8 mouse cellular contexts compared by ENCODE assay signal in genomic region chr1:193449394-193450103, GRCm38 (mm10).
DNase-seq lines count a peak whose midpoint lies in the region; ATAC-seq and TF ChIP-seq lines count a peak whose summit lies in the region.

No protein-coding gene starts in this region.

- WGBS in embryonic facial prominence, embryonic 10.5 days = 18% methylated on average over 7 of the region's 7 CpGs
- WGBS in heart, embryonic 14.5 days = 5% methylated on average over 7 of the region's 7 CpGs
- WGBS in kidney, embryonic 16.5 days = 10% methylated on average over 7 of the region's 7 CpGs
- 5% methylated on average over 7 of the region's 7 CpGs for WGBS in lung, adult 2 months

- H3K9ac ChIP-seq in heart, embryonic 14.5 days (ENCODE audit: low read length) = peak overlapping the region; percentile 27; the same call in 1 of the 2 replicates
- H3K9ac ChIP-seq in kidney, embryonic 16.5 days (replicated peaks; ENCODE audit: low read length) = peak overlapping the region; percentile 36; the same call in 1 of the 2 replicates

- H3K36me3 ChIP-seq in embryonic facial prominence, embryonic 10.5 days (replicated peaks) = no peaks in the 10 kb centered on the region
- H3K36me3 ChIP-seq in heart, embryonic 14.5 days (ENCODE audit: control insufficient read depth, insufficient read depth, low read length) = no peaks in the 10 kb centered on the region
- H3K36me3 ChIP-seq in kidney, embryonic 16.5 days (ENCODE audit: insufficient read depth, low read length) = no peaks in the 10 kb centered on the region

- peak overlapping the region; percentile 86 for H3K27ac ChIP-seq in embryonic facial prominence, embryonic 10.5 days (replicated peaks)
- H3K27ac ChIP-seq in heart, embryonic 14.5 days (replicated peaks in 1 of 2; ENCODE audit: control insufficient read depth in 1 of 2, insufficient read depth in 1 of 2, low read depth in 2 of 2, low read length in 2 of 2) = peak overlapping the region; percentile 70 to 84
- peak overlapping the region; percentile 80 for H3K27ac ChIP-seq in kidney, embryonic 16.5 days (ENCODE audit: low read length)

- TF ChIP-seq POLR2A in lung, adult 2 months (IDR thresholded peaks at IDR 0.05; ENCODE audit: borderline replicate concordance, extremely low read depth, low read depth, low read length) = no peak

- peaks cover 24% of the 10 kb centered on the region for H3K4me1 ChIP-seq in embryonic facial prominence, embryonic 10.5 days
- H3K4me1 ChIP-seq in heart, embryonic 14.5 days (ENCODE audit: control insufficient read depth in 2 of 2, insufficient read depth in 2 of 2, low read length in 2 of 2) = peaks cover 26 to 33% of the 10 kb centered on the region in 2 experiments
- peaks cover 16% of the 10 kb centered on the region for H3K4me1 ChIP-seq in kidney, embryonic 16.5 days (ENCODE audit: insufficient read depth, low read length)
- peaks cover 7% of the 10 kb centered on the region; the same call in 1 of the 2 replicates for H3K4me1 ChIP-seq in lung, adult 2 months (ENCODE audit: control insufficient read depth, insufficient read depth, low read length)

- H3K4me2 ChIP-seq in heart, embryonic 14.5 days (ENCODE audit: low read length) = peak overlapping the region; percentile 31; the same call in 1 of the 2 replicates
- H3K4me2 ChIP-seq in kidney, embryonic 16.5 days (replicated peaks; ENCODE audit: low read depth, low read length) = no peak overlapping the region

- peak; percentile 78 for ATAC-seq in heart, embryonic 14.5 days (ENCODE audit: insufficient number of reproducible peaks, insufficient read depth, low FRiP score, low read depth)
- ATAC-seq in kidney, embryonic 16.5 days (ENCODE audit: low FRiP score, low TSS enrichment) = peak; percentile 79

- no peak overlapping the region for H3K4me3 ChIP-seq in embryonic facial prominence, embryonic 10.5 days
- H3K4me3 ChIP-seq in heart, embryonic 14.5 days (ENCODE audit: control insufficient read depth in 1 of 2, insufficient read depth in 1 of 2, low read depth in 1 of 2, low read length in 2 of 2) = no peak overlapping the region
- H3K4me3 ChIP-seq in kidney, embryonic 16.5 days (ENCODE audit: low read length) = no peak overlapping the region
- H3K4me3 ChIP-seq in lung, adult 2 months (replicated peaks; ENCODE audit: extremely low read depth, low read depth, low read length) = no peak overlapping the region

- TF ChIP-seq CTCF in lung, adult 2 months (IDR thresholded peaks at IDR 0.05; ENCODE audit: insufficient read depth, low read length) = 0 out of 2 replicates have a peak, but pooled peaks have one; percentile 33

- no peaks in the 10 kb centered on the region for H3K9me3 ChIP-seq in embryonic facial prominence, embryonic 10.5 days
- H3K9me3 ChIP-seq in heart, embryonic 14.5 days (ENCODE audit: control insufficient read depth, low read length) = no peaks in the 10 kb centered on the region
- H3K9me3 ChIP-seq in kidney, embryonic 16.5 days (ENCODE audit: low read length) = no peaks in the 10 kb centered on the region

- peak; percentile 35 for DNase-seq in CD4-positive helper T cell, adult 2 months (ENCODE audit: low read depth, low spot score)
- peak; percentile 49 for DNase-seq in adrenal gland, adult 2 months
- DNase-seq in embryonic facial prominence, embryonic 10.5 days (ENCODE audit: low spot score) = peak; percentile 48
- peak; percentile 72 for DNase-seq in lung, adult 2 months
- DNase-seq in ovary, adult 18-20 months (ENCODE audit: low spot score) = peak; percentile 35
- peak; percentile 55 for DNase-seq in yolk sac, embryonic 10.5 days (ENCODE audit: low spot score)

- 0 out of 2 replicates have a peak, but pooled peaks cover 3% of the 10 kb centered on the region for H3K27me3 ChIP-seq in embryonic facial prominence, embryonic 10.5 days (replicated peaks; ENCODE audit: low read depth, poor library complexity, severe bottlenecking)
- H3K27me3 ChIP-seq in heart, embryonic 14.5 days (ENCODE audit: control insufficient read depth, insufficient read depth, low read length) = no peaks in the 10 kb centered on the region
- no peaks in the 10 kb centered on the region for H3K27me3 ChIP-seq in kidney, embryonic 16.5 days (ENCODE audit: insufficient read depth, low read length)
